Mouse (Mus musculus) adrenal gland, postnatal 25 days (tissue): Measurements from ENCODE around the gene Obox3. TPM values are rescaled to one million over a fixed set of nuclear protein-coding genes. Genes with fewer than 3 reads are reported as not detected.
"Not testable (repeated sequence)": the region's sequence is repeated elsewhere in the genome, so short reads cannot be mapped to it uniquely, and the experiment has no call there.

Experiments
- DNase-seq: peaks from one replicate; pipeline ENCODE4 v3.0.0; 2021; ENCODE audit warnings: mixed read lengths
- long read RNA-seq: library from polyadenylated mRNA; stranded (forward); transcript quantifications from one replicate; pipeline ENCODE4 v2.0.0, GENCODE M21; 2021
- total RNA-seq: library from RNA; stranded (reverse); gene quantifications from 2 replicates; pipeline ENCODE4 v1.2.3, GENCODE M21; 2021

Gene Obox3
- total RNA-seq = not detected in 2 replicates
- long read RNA-seq, partial matches to known transcripts = 0 of 1 reads
- long read RNA-seq, other reads (novel, unspliced or antisense) = 1 of 1 reads

DNA sequence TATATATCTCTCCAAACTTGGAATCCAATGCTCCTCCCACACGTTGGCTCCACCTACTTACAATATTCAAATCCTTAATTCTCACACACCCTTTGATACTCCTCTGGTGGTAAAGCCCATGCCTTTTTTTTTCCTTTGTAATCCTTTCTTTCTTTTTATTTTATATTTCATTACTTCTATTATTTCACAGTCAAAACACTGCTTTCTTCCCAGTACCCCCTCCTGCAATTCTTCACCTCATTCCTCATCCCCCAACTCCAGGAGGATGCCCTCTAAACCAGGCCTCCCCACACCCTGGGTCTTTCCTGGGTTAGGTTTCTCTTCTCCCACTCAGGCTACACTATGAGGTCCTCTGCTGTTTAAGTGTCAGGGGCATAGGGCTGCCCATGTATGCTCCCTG is at the start of gene Obox3:
Gene Obox3 (minus strand): TSS at position 101 of the 400 bp plus-strand sequence.
- DNase-seq = not testable (repeated sequence)

DNA sequence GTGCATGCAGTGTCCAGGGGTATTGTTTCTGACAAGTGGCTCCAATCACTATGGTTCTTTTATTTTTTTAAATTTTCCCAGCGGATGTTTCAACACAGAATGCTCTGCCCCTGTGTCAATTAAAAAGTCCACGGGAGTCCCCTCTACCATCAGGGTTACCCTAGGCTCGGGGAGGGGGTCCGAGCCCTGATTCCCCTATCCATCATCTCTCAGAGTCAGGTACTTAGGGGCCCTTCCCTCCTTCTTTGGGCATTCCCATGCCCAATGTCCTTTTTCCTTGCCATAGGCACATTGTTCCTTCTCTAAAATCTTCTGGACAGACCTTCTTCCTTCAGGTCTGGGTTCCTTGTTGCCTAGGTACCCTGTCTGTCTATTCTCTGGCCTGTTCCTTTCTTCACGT is 130.3 kb downstream of the Obox3 start:
- DNase-seq = not testable (repeated sequence)

Other genes starting within 250 kb of the Obox3 start
- not detected in 2 replicates for gene Obox5, start 110.2 kb upstream of the Obox3 start, total RNA-seq
- gene Obox6, start 199.8 kb upstream of the Obox3 start, total RNA-seq = not detected in 2 replicates
- not detected in 2 replicates for gene Crx, start 240.1 kb upstream of the Obox3 start, total RNA-seq
- gene Crxos, start 242.7 kb upstream of the Obox3 start, total RNA-seq = not detected in 2 replicates